Mouse (Mus musculus) small intestine, adult 2 months (tissue): Measurements from ENCODE around the gene Trim40. TPM values are rescaled to one million over a fixed set of nuclear protein-coding genes. Genes with fewer than 3 reads are reported as not detected.

Experiments
- H3K27ac ChIP-seq: fragments of 200-500 bp; 2 replicates; pipeline ENCODE4 v1.5.1; 2012; ENCODE audit warnings: low read depth, low read length, control low read depth, inconsistent platforms; ENCODE audit not compliant: insufficient read depth
- H3K27me3 ChIP-seq: fragments of 200-500 bp; 2 replicates; pipeline ENCODE4 v1.6.1; 2012; ENCODE audit warnings: mild to moderate bottlenecking, moderate library complexity, low read length, inconsistent platforms; ENCODE audit not compliant: control insufficient read depth, insufficient read depth
- H3K36me3 ChIP-seq: fragments of 200-500 bp; 2 replicates; pipeline ENCODE4 v1.6.1; 2012; ENCODE audit warnings: mild to moderate bottlenecking, low read length, control low read depth, inconsistent platforms; ENCODE audit not compliant: control insufficient read depth, insufficient read depth
- H3K4me1 ChIP-seq: fragments of 200-500 bp; 2 replicates; pipeline ENCODE4 v1.6.1; 2012; ENCODE audit warnings: low read length, inconsistent platforms, mixed read lengths; ENCODE audit not compliant: control insufficient read depth, insufficient read depth, insufficient read length
- H3K4me3 ChIP-seq: fragments of 200-500 bp; 2 replicates; pipeline ENCODE4 v1.5.1; 2012; ENCODE audit warnings: low read depth, mild to moderate bottlenecking, control low read depth, inconsistent platforms, low read length, moderate library complexity
- CTCF ChIP-seq: fragments of 200-500 bp; IDR thresholded peaks from 2 replicates; pipeline ENCODE4 v1.5.1; 2012; ENCODE audit warnings: low read depth, mild to moderate bottlenecking, control low read depth, inconsistent platforms, low read length, moderate library complexity, mixed read lengths; ENCODE audit not compliant: insufficient replicate concordance, insufficient read length; ENCODE audit errors: extremely low read depth
- POLR2A ChIP-seq: fragments of 200-500 bp; IDR thresholded peaks from 2 replicates; pipeline ENCODE4 v1.6.1; 2012; ENCODE audit warnings: low read depth, mild to moderate bottlenecking, control low read depth, inconsistent platforms, low read length, moderate library complexity
- WGBS: fragments of 180-500 bp; shearing (Covaris S2); methylation state at CpG from one replicate; pipeline ENCODE4 v1.1.7; 2018; 5-methylcytosine and 5-hydroxymethylcytosine counted together
- polyA plus RNA-seq: library from polyadenylated mRNA; depleted of rRNA; stranded (reverse); fragments of >200 nt; gene quantifications from 2 replicates; pipeline ENCODE4 v1.2.3, GENCODE M21; 2012

Gene Trim40
- polyA plus RNA-seq, 1 experiment, result 42.3 TPM

GRCm38 (mm10) chr17:36923491-36923890 lies 33.6 kb upstream of the Trim40 start:
- no peak overlapping the region for H3K27ac ChIP-seq
- H3K36me3 ChIP-seq, result no peaks in the 10 kb centered on the region
- no peak for TF ChIP-seq POLR2A
- TF ChIP-seq CTCF, result no peak
- 0 out of 2 replicates have a peak, but pooled peaks cover 3% of the 10 kb centered on the region for H3K27me3 ChIP-seq
- 79% methylated on average over 4 of the region's 4 CpGs for WGBS
- no peak overlapping the region for H3K4me3 ChIP-seq
- peaks cover 2% of the 10 kb centered on the region; the same call in 1 of the 2 replicates for H3K4me1 ChIP-seq

GRCm38 (mm10) chr17:36922715-36923114 lies 32.8 kb upstream of the Trim40 start:
- WGBS, result 62% methylated on average over 4 of the region's 4 CpGs
- Histone ChIP-seq H3K27ac (no peak overlapping the region), H3K4me3 (no peak overlapping the region), H3K36me3 (no peaks in the 10 kb centered on the region), H3K4me1 (peaks cover 2% of the 10 kb centered on the region; the same call in 1 of the 2 replicates), H3K27me3 (0 out of 2 replicates have a peak, but pooled peaks cover under 1% of the 10 kb centered on the region)
- TF ChIP-seq CTCF (no peak), POLR2A (no peak)

DNA sequence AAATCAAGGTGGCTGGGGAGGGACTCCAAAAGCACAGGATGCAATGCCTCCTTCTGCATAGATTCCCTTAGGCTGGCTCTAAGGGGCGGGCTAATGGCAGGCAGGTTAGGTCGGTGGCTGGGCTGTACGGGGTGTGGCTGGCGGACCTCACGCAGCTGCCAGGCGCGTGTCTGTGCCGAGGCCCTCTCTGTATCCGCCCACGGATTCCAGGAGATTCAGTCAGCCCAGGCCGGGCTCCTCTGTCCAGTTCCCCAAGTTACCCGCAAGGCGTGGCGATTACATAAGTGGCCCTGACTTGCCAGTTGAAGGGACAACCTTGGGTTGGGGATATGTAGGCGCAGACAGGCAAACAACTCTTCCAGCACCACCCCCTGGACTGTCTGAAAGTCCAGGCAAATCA lies 30.3 kb upstream of the Trim40 start:
- Histone ChIP-seq H3K27me3 (no peaks in the 10 kb centered on the region), H3K27ac (no peak overlapping the region), H3K4me3 (no peak overlapping the region), H3K36me3 (no peaks in the 10 kb centered on the region), H3K4me1 (peaks cover 2% of the 10 kb centered on the region; the same call in 1 of the 2 replicates)
- TF ChIP-seq POLR2A, result no peak
- TF ChIP-seq CTCF, result no peak
- WGBS, result 19% methylated on average over 15 of the region's 15 CpGs

GRCm38 (mm10) chr17:36915076-36915475 lies 25.2 kb upstream of the Trim40 start:
- peaks cover 4% of the 10 kb centered on the region; the same call in 1 of the 2 replicates for H3K4me1 ChIP-seq
- no peak for TF ChIP-seq POLR2A
- TF ChIP-seq CTCF, result peak; percentile 96; the same call in 1 of the 2 replicates
- no peak overlapping the region for H3K27ac ChIP-seq
- WGBS, result 11% methylated on average over 9 of the region's 9 CpGs
- H3K36me3 ChIP-seq, result peaks cover 5% of the 10 kb centered on the region
- H3K4me3 ChIP-seq, result no peak overlapping the region
- no peaks in the 10 kb centered on the region for H3K27me3 ChIP-seq

DNA sequence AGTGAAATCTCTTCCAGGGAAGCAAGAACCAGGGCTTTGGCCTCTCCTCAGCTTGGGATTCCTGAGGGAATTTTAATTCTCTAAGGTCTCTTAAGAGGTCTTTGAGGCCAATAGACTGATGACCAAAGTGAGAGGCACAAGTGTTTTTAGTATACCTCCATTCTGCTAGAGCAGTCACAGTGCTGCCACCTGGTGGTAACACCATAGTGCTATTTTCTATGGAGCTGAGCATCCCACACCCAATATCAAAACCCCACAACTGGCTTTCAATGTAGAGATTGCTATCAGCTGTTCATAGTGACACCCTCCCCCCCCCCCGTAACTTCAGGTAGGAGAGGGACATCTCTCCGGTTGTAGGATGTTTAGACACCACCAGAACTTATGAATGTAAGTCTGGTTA lies 24.2 kb upstream of the Trim40 start:
- H3K4me1 ChIP-seq, result peaks cover 3% of the 10 kb centered on the region; the same call in 1 of the 2 replicates
- peaks cover 12% of the 10 kb centered on the region for H3K36me3 ChIP-seq
- no peak overlapping the region for H3K27ac ChIP-seq
- no peak overlapping the region for H3K4me3 ChIP-seq
- TF ChIP-seq POLR2A (no peak), CTCF (no peak)
- no peaks in the 10 kb centered on the region for H3K27me3 ChIP-seq
- WGBS, result 9% methylated on average over 2 of the region's 2 CpGs

GRCm38 (mm10) chr17:36912031-36912430 lies 22.1 kb upstream of the Trim40 start:
- peaks cover 3% of the 10 kb centered on the region; the same call in 1 of the 2 replicates for H3K4me1 ChIP-seq
- 33% methylated on average over 2 of the region's 2 CpGs for WGBS
- H3K27ac ChIP-seq, result no peak overlapping the region

DNA sequence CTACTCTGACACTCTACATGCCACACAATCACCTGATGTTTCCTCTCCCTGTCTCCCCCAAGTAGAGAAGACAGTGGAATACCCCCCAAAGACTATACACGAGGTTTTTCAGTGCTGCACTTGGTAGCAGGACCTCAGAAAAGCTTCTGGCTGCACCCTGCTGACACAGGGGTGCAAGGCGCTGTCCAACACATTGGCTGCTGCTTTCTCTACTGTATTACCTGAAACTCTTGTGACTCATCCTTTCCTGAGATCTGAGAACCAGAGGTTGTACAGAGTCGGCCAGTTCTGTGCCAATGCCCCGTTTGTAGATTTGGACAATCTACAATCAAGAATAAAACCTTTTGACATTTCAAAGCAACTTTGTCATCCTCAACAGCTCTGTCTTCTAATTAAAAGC lies 19.9 kb upstream of the Trim40 start:
- WGBS, result 64% methylated on average over 4 of the region's 4 CpGs
- Histone ChIP-seq H3K27me3 (no peaks in the 10 kb centered on the region), H3K4me3 (no peak overlapping the region), H3K4me1 (peaks cover 5% of the 10 kb centered on the region; the same call in 1 of the 2 replicates), H3K36me3 (peaks cover 49% of the 10 kb centered on the region), H3K27ac (no peak overlapping the region)
- TF ChIP-seq CTCF (no peak), POLR2A (no peak)

More at GRCm38 (mm10) chr17:36912031-36912430, 22.1 kb upstream of the Trim40 start:
- no peak for TF ChIP-seq POLR2A
- TF ChIP-seq CTCF, result no peak
- Histone ChIP-seq H3K36me3 (peaks cover 28% of the 10 kb centered on the region), H3K4me3 (no peak overlapping the region), H3K27me3 (no peaks in the 10 kb centered on the region)

GRCm38 (mm10) chr17:36908235-36908634 lies 18.3 kb upstream of the Trim40 start:
- H3K36me3 ChIP-seq, result peaks cover 54% of the 10 kb centered on the region

More at GRCm38 (mm10) chr17:36908235-36908634, 18.3 kb upstream of the Trim40 start:
- 77% methylated on average over 1 of the region's 1 CpGs for WGBS
- Histone ChIP-seq H3K27ac (no peak overlapping the region), H3K4me3 (no peak overlapping the region), H3K27me3 (no peaks in the 10 kb centered on the region), H3K4me1 (peaks cover 5% of the 10 kb centered on the region; the same call in 1 of the 2 replicates)
- TF ChIP-seq CTCF (no peak), POLR2A (no peak)
